Comparison of ENCODE assay signal across 9 mouse cellular contexts in the genomic region with DNA sequence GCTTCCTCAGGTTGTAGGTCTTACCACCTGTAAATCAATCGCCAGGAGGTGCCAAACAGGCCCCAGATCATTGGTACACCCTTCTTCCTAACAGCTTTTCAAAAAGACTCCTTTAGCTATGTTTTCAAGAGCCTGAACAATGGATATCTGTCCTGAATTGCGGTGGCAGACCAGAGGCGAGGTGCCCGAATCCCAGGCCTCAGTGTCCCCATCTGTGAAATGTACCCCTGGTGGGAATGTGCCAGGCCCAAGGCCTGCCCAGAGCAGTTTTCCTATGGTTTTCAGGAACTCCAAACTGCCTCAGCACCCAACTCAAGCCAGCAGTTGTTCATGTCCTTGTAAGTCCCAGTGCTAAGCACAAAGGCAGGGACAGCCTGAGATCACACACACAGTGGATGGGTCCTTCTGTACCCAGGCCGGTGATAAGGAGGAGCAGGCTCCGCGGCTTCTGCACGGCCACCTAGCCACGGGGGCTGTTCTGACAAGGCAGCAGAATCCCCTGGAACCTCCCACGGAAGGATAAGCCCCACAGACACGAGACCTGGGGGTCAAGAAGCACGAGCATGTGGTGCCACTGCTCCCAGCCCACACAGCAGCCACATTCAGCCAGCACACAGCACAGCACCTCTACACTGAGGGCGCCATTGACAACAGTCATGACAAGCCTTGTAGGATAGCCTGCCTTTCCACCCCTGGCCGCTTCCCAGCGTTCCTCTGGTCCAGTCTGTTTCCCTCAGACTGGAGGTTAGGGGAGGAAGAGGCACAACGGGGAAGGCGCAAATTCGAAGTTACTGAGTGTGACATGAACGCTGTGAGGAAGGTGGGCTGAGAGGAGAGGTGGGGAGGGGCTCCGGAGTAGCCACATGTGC. TPM values are rescaled to one million over a fixed set of nuclear protein-coding genes. Genes with fewer than 3 reads are reported as not detected.
DNase-seq lines count a peak whose midpoint lies in the region; ATAC-seq and TF ChIP-seq lines count a peak whose summit lies in the region.
"Had no signal": no experiment of that assay in that cellular context is flagged by ENCODE, and none has a peak within 500 bp of the region (broad histone marks: within the 10 kb centered on the region; RNA-seq: fewer than 3 reads in every experiment).

No protein-coding gene starts in this region.

- no peak for TF ChIP-seq POLR2A in thymus, adult 2 months (IDR thresholded peaks at IDR 0.05; ENCODE audit: control insufficient read depth, extremely low read depth, insufficient read depth, low read length, poor library complexity)

- ATAC-seq in liver, embryonic 15.5 days (ENCODE audit: insufficient read depth) = no peak

- no peak overlapping the region for H3K4me3 ChIP-seq in thymus, adult 2 months (ENCODE audit: control insufficient read depth, insufficient read depth, low read length)
- no peak overlapping the region for H3K4me3 ChIP-seq in liver, embryonic 15.5 days (replicated peaks)

- H3K4me1 ChIP-seq in thymus, adult 2 months (replicated peaks; ENCODE audit: control insufficient read depth, insufficient read depth, low read length) = peaks cover 90% of the 10 kb centered on the region
- H3K4me1 ChIP-seq in liver, embryonic 15.5 days (replicated peaks) = peaks cover 89% of the 10 kb centered on the region

- 73% methylated on average over 20 of the region's 20 CpGs for WGBS in thymus, adult 2 months
- WGBS in liver, embryonic 15.5 days (ENCODE audit: insufficient replicate concordance) = 47% methylated on average over 20 of the region's 20 CpGs

- DNase-seq in cerebellum, adult 11-12 months = peak; percentile 51
- no peak for DNase-seq in cerebellum, adult 11 months
- DNase-seq in thymus, adult 2 months = peak; percentile 22
- DNase-seq in thymus, postnatal 0 days (ENCODE audit: low spot score) = no peak
- no peak for DNase-seq in retina, postnatal 1 day
- DNase-seq in MN1 (ENCODE audit: low spot score) = no peak
- DNase-seq in gastrocnemius, postnatal 25 days = no peak

- H3K9me3 ChIP-seq in liver, embryonic 15.5 days (replicated peaks) = no peaks in the 10 kb centered on the region

- H3K27ac ChIP-seq in thymus, adult 2 months (ENCODE audit: control insufficient read depth, insufficient read depth, low read length) = peak overlapping the region; percentile 75
- peak overlapping the region; percentile 80 for H3K27ac ChIP-seq in liver, embryonic 15.5 days (replicated peaks)
- H3K27ac ChIP-seq: liver, embryonic 14.5 days had no signal

- H3K9ac ChIP-seq in liver, embryonic 15.5 days = no peak overlapping the region
- H3K9ac ChIP-seq: liver, embryonic 14.5 days had no signal

- no peaks in the 10 kb centered on the region for H3K36me3 ChIP-seq in thymus, adult 2 months (ENCODE audit: control insufficient read depth, insufficient read depth, low read length)
- H3K36me3 ChIP-seq in liver, embryonic 15.5 days (replicated peaks) = peaks cover 60% of the 10 kb centered on the region

- no peak for TF ChIP-seq CTCF in thymus, adult 2 months (IDR thresholded peaks at IDR 0.05; ENCODE audit: borderline replicate concordance, control insufficient read depth, extremely low read depth, insufficient read depth, low read length, poor library complexity)

- peak overlapping the region; percentile 57; the same call in 1 of the 2 replicates for H3K4me2 ChIP-seq in liver, embryonic 15.5 days

- H3K27me3 ChIP-seq in thymus, adult 2 months (ENCODE audit: control insufficient read depth, insufficient read depth, low read length) = no peaks in the 10 kb centered on the region
- no peaks in the 10 kb centered on the region for H3K27me3 ChIP-seq in liver, embryonic 15.5 days

RNA-seq across cellular contexts. Expression of gene Gnai2, which starts 7.5 kb away (rescaled TPM):
- polyA plus RNA-seq in thymus, adult 2 months (2012; rRNA removed) = 1,154 and 1,267 TPM in 2 replicates
- polyA plus RNA-seq in thymus, postnatal 0 days (2015; fragmentation: Nextera tagmentation; extraction: Ambion mirVana) = 466 and 479 TPM in 2 replicates
- polyA plus RNA-seq in liver, embryonic 15.5 days (2015; fragmentation: Nextera tagmentation; extraction: Ambion mirVana) = 162 and 167 TPM in 2 replicates
- total RNA-seq in gastrocnemius, postnatal 25 days (2021) = 10 to 100 TPM; 73.2 to 87.6 TPM

RNA-seq across cellular contexts. Expression of gene Sema3b, which starts 18.6 kb away (rescaled TPM):
- 4.3 and 4.9 TPM in 2 replicates for polyA plus RNA-seq in thymus, adult 2 months (2012; rRNA removed)
- 1.4 and 1.8 TPM in 2 replicates for polyA plus RNA-seq in thymus, postnatal 0 days (2015; fragmentation: Nextera tagmentation; extraction: Ambion mirVana)
- polyA plus RNA-seq in liver, embryonic 15.5 days (2015; fragmentation: Nextera tagmentation; extraction: Ambion mirVana) = 0.74 and 0.77 TPM in 2 replicates
- 10 to 100 TPM; 18.1 to 19.4 TPM for total RNA-seq in gastrocnemius, postnatal 25 days (2021)

RNA-seq across cellular contexts. Expression of gene Ifrd2, which starts 40.2 kb away (rescaled TPM):
- 65.1 and 67.4 TPM in 2 replicates for polyA plus RNA-seq in thymus, adult 2 months (2012; rRNA removed)
- 43.6 and 48.7 TPM in 2 replicates for polyA plus RNA-seq in thymus, postnatal 0 days (2015; fragmentation: Nextera tagmentation; extraction: Ambion mirVana)
- 161 and 198 TPM in 2 replicates for polyA plus RNA-seq in liver, embryonic 15.5 days (2015; fragmentation: Nextera tagmentation; extraction: Ambion mirVana)
- 10 to 100 TPM; 44.2 to 45.3 TPM for total RNA-seq in gastrocnemius, postnatal 25 days (2021)

RNA-seq across cellular contexts. Expression of gene Slc38a3, which starts 41.7 kb away (rescaled TPM):
- 9.1 and 11.2 TPM in 2 replicates for polyA plus RNA-seq in thymus, adult 2 months (2012; rRNA removed)
- polyA plus RNA-seq in thymus, postnatal 0 days (2015; fragmentation: Nextera tagmentation; extraction: Ambion mirVana) = 0.60 and 1.1 TPM in 2 replicates
- polyA plus RNA-seq in liver, embryonic 15.5 days (2015; fragmentation: Nextera tagmentation; extraction: Ambion mirVana) = 35.0 and 50.9 TPM in 2 replicates
- total RNA-seq in gastrocnemius, postnatal 25 days (2021) = 10 to 100 TPM; 72.1 to 77.5 TPM

RNA-seq across cellular contexts. Expression of gene Hyal3, which starts 47.0 kb away (rescaled TPM):
- polyA plus RNA-seq in thymus, adult 2 months (2012; rRNA removed) = 2.4 TPM in 2 replicates
- polyA plus RNA-seq in thymus, postnatal 0 days (2015; fragmentation: Nextera tagmentation; extraction: Ambion mirVana) = 0.90 and 1.2 TPM in 2 replicates
- polyA plus RNA-seq in liver, embryonic 15.5 days (2015; fragmentation: Nextera tagmentation; extraction: Ambion mirVana) = 0.64 TPM in 2 replicates
- under 1 TPM; 0.38 to 0.72 TPM for total RNA-seq in gastrocnemius, postnatal 25 days (2021)

Comparison
In these comparisons a context has a peak if more than half of its experiments do, and no peak if none do; other contexts are left out.
1. DNase-seq: peak in cerebellum, adult 11-12 months (single experiment) and thymus, adult 2 months (single experiment); none in cerebellum, adult 11 months (single experiment), thymus, postnatal 0 days (single experiment), retina, postnatal 1 day (single experiment), MN1 (single experiment) and gastrocnemius, postnatal 25 days (single experiment).